Mouse (Mus musculus): ENCODE measurements around the gene Ntf5. TPM values are rescaled to one million over a fixed set of nuclear protein-coding genes. Genes with fewer than 3 reads are reported as not detected.

The Ntf5 gene
- polyA plus RNA-seq, 1 experiment from 2014 or later = 0.10 TPM

DNA sequence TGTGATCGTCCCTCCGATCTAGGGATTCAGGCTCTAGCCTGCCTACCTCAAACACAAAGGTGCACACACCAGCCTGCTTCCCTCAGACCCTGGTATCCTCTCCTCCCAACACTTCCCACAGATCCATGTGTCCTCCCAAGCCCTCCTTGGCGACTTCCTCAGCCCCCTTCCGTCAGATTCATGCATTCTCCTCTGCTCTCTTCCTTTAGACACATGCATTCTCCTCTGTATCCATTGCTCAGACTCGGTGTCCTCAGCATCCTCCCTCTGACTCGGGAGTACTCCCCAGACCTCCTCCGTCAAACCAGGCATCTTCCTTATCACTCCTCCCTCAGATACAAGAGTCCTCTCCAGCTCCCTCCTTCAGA is 20.3 kb downstream of the Ntf5 start:
- H3K9me3 ChIP-seq (ENCODE audit: control insufficient read depth, low read length) = no peaks in the 10 kb centered on the region
- under 1% methylated on average over 7 of the region's 7 CpGs for WGBS
- peaks cover 26% of the 10 kb centered on the region for H3K4me1 ChIP-seq (replicated peaks; ENCODE audit: control insufficient read depth, insufficient read depth, low read length)
- H3K27me3 ChIP-seq (replicated peaks; ENCODE audit: control insufficient read depth, insufficient read depth, low read length) = no peaks in the 10 kb centered on the region
- peak overlapping the region; percentile 91 for H3K4me2 ChIP-seq (ENCODE audit: low read length)
- H3K4me3 ChIP-seq (replicated peaks; ENCODE audit: low read length) = peak overlapping the region; percentile 66
- peak overlapping the region; percentile 78 for H3K9ac ChIP-seq (replicated peaks; ENCODE audit: low read depth, low read length)
- H3K36me3 ChIP-seq (ENCODE audit: control insufficient read depth, insufficient read depth) = peaks cover 4% of the 10 kb centered on the region; the same call in 1 of the 2 replicates
- peak overlapping the region; percentile 80 for H3K27ac ChIP-seq (ENCODE audit: low read length)
- no peak for ATAC-seq

DNA sequence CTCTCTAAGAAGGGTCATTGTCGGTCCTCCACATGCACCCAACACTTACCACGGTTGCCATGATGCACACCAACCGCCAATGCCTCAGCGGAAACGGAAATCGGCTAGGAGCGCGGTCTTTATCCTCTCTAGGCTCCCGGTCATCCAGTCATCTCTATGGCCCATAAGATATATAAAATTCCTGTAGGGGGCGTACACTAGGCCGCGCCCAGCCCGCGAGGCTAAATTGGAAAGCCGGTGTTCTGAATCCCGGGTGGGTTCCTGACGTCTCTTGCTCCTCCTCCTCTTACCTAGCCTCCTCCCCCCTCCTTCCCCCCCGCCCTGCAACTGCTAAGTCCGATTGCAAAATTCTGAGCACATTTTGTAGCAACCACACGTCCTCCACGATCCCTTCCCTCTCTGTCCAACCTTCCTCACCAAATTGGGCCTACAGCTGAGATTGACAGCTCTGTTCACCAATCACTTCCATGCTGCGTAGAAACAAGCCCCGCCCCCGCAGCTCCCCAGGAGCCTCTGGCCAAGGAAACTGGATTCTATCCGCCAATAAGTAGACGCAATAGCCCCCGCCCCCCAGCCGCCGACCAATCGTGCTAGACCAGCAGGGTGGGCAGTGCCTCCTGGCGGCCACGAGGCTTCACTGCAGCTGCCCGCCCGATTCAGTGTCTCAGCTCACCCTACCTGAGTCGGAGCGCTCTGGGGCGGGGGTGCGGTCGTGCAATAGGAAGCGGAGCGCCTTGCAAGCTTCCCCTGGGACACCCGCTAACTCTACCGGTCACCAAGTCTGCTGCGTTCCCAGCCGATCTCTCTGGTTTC is 20.9 kb downstream of the Ntf5 start, which contains the start of gene Gys1:
TSS of gene Gys1 (plus strand) at position 642 of the 813 bp plus-strand sequence.
- Histone ChIP-seq H3K4me2 (ENCODE audit: low read length) (peak within 1 kb of the TSS; percentile 91), H3K27ac (ENCODE audit: low read length) (peak within 1 kb of the TSS; percentile 80), H3K27me3 (replicated peaks; ENCODE audit: control insufficient read depth, insufficient read depth, low read length) (no peaks in the 10 kb centered on the region), H3K4me3 (replicated peaks; ENCODE audit: low read length) (peak within 1 kb of the TSS; percentile 66), H3K4me1 (replicated peaks; ENCODE audit: control insufficient read depth, insufficient read depth, low read length) (peaks cover 26% of the 10 kb centered on the region), H3K9me3 (ENCODE audit: control insufficient read depth, low read length) (no peaks in the 10 kb centered on the region), H3K9ac (replicated peaks; ENCODE audit: low read depth, low read length) (peak within 1 kb of the TSS; percentile 79), H3K36me3 (ENCODE audit: control insufficient read depth, insufficient read depth) (peaks cover 4% of the 10 kb centered on the region; the same call in 1 of the 2 replicates)
- ATAC-seq = peak; percentile 98
- WGBS = under 1% methylated on average over 45 of the region's 45 CpGs

DNA sequence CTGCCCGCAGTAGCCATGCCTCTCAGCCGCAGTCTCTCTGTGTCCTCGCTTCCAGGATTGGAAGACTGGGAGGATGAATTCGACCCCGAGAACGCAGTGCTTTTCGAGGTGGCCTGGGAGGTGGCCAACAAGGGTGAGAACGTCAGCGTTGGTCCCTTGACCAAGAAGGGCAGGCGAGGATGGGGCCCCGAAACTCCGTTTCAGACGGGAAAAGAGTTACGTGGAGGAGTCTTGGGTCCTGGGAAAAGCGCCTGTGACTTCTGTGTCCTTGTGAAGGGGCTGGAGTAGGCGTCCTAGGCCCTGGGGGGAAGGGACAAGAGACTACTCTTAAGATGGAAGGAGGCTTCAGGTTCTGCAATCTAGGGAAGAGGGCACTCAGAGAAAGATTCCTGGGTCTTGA is 21.5 kb downstream of the Ntf5 start:
- Histone ChIP-seq H3K9me3 (ENCODE audit: control insufficient read depth, low read length) (no peaks in the 10 kb centered on the region), H3K4me2 (ENCODE audit: low read length) (peak overlapping the region; percentile 83), H3K36me3 (ENCODE audit: control insufficient read depth, insufficient read depth) (peaks cover 3% of the 10 kb centered on the region; the same call in 1 of the 2 replicates), H3K4me1 (replicated peaks; ENCODE audit: control insufficient read depth, insufficient read depth, low read length) (peaks cover 26% of the 10 kb centered on the region), H3K27ac (ENCODE audit: low read length) (peak overlapping the region; percentile 41; the same call in 1 of the 2 replicates), H3K9ac (replicated peaks; ENCODE audit: low read depth, low read length) (peak overlapping the region; percentile 79), H3K27me3 (replicated peaks; ENCODE audit: control insufficient read depth, insufficient read depth, low read length) (no peaks in the 10 kb centered on the region), H3K4me3 (replicated peaks; ENCODE audit: low read length) (peak overlapping the region; percentile 62)
- ATAC-seq = peak; percentile 21
- under 1% methylated on average over 16 of the region's 16 CpGs for WGBS

DNA sequence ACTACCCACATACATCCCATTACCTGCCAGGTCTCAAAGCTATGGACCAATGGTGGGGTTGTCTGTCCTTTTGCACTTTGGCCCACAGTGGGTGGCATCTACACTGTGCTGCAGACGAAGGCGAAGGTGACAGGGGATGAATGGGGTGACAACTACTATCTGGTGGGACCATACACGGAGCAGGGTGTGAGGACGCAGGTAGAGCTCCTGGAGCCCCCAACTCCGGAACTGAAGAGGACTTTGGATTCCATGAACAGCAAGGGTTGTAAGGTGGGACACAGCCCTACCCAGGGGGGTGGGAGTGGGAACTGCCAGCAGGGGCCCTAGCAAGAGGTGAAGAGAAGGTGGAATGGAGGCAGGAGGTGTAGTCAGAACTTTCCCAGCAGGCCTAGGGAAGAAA is 22.9 kb downstream of the Ntf5 start:
- H3K4me3 ChIP-seq (replicated peaks; ENCODE audit: low read length) = no peak overlapping the region
- no peaks in the 10 kb centered on the region for H3K9me3 ChIP-seq (ENCODE audit: control insufficient read depth, low read length)
- H3K4me1 ChIP-seq (replicated peaks; ENCODE audit: control insufficient read depth, insufficient read depth, low read length) = peaks cover 26% of the 10 kb centered on the region
- 92% methylated on average over 5 of the region's 5 CpGs for WGBS
- H3K36me3 ChIP-seq (ENCODE audit: control insufficient read depth, insufficient read depth) = no peaks in the 10 kb centered on the region
- no peak overlapping the region for H3K9ac ChIP-seq (replicated peaks; ENCODE audit: low read depth, low read length)
- ATAC-seq = no peak
- H3K4me2 ChIP-seq (ENCODE audit: low read length) = no peak overlapping the region
- no peak overlapping the region for H3K27ac ChIP-seq (ENCODE audit: low read length)
- H3K27me3 ChIP-seq (replicated peaks; ENCODE audit: control insufficient read depth, insufficient read depth, low read length) = no peaks in the 10 kb centered on the region

DNA sequence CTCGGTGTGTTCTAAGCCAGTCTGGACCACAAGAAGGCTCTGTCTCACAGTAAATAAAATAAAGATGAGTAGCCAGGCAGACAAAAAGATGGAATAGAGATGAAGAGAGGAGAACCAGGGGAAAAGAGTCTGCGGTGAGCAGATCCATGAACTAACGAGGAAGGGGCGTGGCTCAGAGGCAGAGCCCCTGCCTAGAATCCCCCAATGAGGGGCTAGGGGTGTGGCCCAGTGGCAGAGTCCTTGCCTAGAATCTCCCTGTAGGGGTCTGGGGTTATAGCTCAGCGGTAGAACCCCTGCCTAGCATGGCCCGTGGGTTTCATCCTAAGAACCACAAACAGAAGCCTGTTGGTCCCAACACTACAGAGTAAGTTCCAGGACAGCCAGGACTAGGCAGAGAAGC is 23.6 kb downstream of the Ntf5 start:
- Histone ChIP-seq H3K4me1 (replicated peaks; ENCODE audit: control insufficient read depth, insufficient read depth, low read length) (peaks cover 26% of the 10 kb centered on the region), H3K36me3 (ENCODE audit: control insufficient read depth, insufficient read depth) (no peaks in the 10 kb centered on the region), H3K9me3 (ENCODE audit: control insufficient read depth, low read length) (no peaks in the 10 kb centered on the region), H3K27ac (ENCODE audit: low read length) (no peak overlapping the region), H3K9ac (replicated peaks; ENCODE audit: low read depth, low read length) (no peak overlapping the region), H3K27me3 (replicated peaks; ENCODE audit: control insufficient read depth, insufficient read depth, low read length) (no peaks in the 10 kb centered on the region), H3K4me2 (ENCODE audit: low read length) (no peak overlapping the region), H3K4me3 (replicated peaks; ENCODE audit: low read length) (no peak overlapping the region)
- WGBS = 28% methylated on average over 6 of the region's 6 CpGs
- no peak for ATAC-seq

DNA sequence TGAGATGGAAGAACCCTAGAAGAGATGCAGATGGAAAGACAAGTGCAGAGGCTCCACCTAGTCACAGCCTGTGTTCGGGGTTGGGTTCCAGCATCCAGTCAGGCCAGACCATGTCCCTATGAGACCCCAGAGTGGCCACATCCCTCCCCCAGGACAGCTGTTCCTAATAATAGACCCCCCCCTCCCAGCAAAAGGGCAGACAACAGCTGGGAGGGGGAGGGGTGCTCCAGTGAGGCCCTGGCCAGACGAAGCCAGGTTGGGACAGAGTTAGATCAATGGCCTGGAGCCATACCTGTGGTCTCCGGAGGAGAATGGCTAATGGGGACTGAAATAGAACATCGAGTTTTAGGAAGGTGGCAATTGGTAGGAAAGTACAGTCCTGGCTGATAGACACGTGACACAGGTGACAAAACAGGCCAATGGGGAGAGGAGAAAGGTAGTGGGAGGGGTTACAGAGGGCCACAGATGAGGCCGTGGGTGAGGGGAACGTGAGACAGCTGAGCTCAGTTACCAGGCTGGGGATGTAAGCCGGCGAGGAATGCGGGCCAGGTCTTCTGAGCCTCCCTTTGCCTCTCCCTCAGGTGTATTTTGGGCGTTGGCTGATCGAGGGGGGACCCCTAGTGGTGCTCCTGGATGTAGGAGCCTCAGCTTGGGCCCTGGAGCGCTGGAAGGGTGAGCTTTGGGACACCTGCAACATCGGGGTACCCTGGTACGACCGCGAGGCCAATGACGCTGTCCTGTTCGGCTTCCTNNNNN is 24.2 kb downstream of the Ntf5 start, which contains the start of gene Ruvbl2:
TSS of gene Ruvbl2 (minus strand) at position 576 of the 756 bp plus-strand sequence.
- Histone ChIP-seq H3K4me3 (replicated peaks; ENCODE audit: low read length) (no peak within 1 kb of the TSS), H3K27me3 (replicated peaks; ENCODE audit: control insufficient read depth, insufficient read depth, low read length) (no peaks in the 10 kb centered on the region), H3K4me2 (ENCODE audit: low read length) (no peak within 1 kb of the TSS), H3K9ac (replicated peaks; ENCODE audit: low read depth, low read length) (no peak within 1 kb of the TSS), H3K4me1 (replicated peaks; ENCODE audit: control insufficient read depth, insufficient read depth, low read length) (peaks cover 25% of the 10 kb centered on the region), H3K27ac (ENCODE audit: low read length) (no peak within 1 kb of the TSS), H3K9me3 (ENCODE audit: control insufficient read depth, low read length) (no peaks in the 10 kb centered on the region), H3K36me3 (ENCODE audit: control insufficient read depth, insufficient read depth) (no peaks in the 10 kb centered on the region)
- no peak for ATAC-seq
- 18% methylated on average over 19 of the region's 19 CpGs for WGBS

DNA sequence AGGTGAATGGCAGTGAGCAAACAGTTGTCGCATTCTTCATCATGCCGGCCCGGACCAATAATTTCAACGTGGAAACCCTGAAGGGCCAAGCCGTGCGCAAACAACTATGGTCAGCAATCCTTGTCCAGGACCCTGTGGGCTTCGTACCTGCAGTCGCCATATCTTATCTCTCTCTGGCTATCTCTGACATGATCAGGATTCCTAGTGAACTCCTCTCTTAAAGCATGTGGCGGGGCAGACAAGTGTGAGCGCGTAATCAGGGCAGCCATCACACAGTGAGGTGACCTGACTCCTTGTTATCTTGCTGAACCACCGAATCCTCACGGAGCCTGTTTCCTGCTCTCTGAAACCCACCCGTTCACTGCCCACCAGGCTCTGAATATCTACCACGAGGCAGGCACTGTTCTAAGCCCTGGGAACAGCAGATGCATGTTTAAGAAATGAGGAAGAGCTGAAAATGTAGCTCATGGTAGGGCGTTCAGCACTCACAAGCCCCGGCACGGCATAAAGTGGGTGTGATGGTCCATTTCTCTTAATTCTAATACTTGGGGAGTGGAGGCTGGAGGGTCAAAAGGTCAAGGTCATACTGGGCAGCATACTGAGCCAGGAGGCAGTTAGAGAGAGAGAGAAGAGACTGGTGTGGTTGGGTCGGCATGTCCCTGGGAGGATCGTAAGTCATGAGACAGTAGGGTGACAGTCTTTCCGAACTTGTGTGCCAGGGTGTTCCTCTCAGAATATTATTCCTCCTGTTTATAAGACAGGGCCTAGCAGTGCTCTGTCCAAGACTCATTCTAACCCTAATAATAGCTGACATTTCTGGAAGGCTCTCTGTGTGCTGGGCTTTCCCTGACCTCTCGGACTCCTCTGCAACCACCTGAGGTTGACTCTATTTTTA is 30.3 kb downstream of the Ntf5 start:
- WGBS = 90% methylated on average over 22 of the region's 22 CpGs
- ATAC-seq = no peak
- H3K4me1 ChIP-seq (replicated peaks; ENCODE audit: control insufficient read depth, insufficient read depth, low read length) = no peaks in the 10 kb centered on the region
- H3K27me3 ChIP-seq (replicated peaks; ENCODE audit: control insufficient read depth, insufficient read depth, low read length) = no peaks in the 10 kb centered on the region
- H3K9ac ChIP-seq (replicated peaks; ENCODE audit: low read depth, low read length) = no peak overlapping the region
- H3K4me3 ChIP-seq (replicated peaks; ENCODE audit: low read length) = no peak overlapping the region
- H3K36me3 ChIP-seq (ENCODE audit: control insufficient read depth, insufficient read depth) = 0 out of 2 replicates have a peak, but pooled peaks cover 3% of the 10 kb centered on the region
- no peak overlapping the region for H3K4me2 ChIP-seq (ENCODE audit: low read length)
- no peak overlapping the region for H3K27ac ChIP-seq (ENCODE audit: low read length)
- H3K9me3 ChIP-seq (ENCODE audit: control insufficient read depth, low read length) = no peaks in the 10 kb centered on the region

DNA sequence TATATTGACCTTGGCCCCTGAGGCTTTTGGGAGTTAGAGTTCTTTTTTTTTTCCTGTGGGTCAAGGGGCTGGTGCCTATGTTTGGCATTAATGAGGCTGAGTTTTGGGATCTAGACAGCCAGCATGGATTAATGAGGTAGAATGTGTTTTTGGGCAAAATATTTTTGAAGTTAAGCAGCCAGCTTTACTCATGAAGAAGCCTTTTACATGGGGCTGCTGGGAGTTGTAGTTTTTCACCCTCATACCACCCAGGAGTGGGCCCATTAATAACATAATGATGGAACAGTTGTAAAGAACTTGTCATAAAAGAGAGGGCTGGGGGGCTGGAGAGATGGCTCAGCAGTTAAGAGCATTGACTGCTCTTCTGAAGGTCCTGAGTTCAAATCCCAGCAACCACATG is 33.1 kb downstream of the Ntf5 start:
- H3K9me3 ChIP-seq (ENCODE audit: control insufficient read depth, low read length) = no peaks in the 10 kb centered on the region

More for the DNA sequence above, 33.1 kb downstream of the Ntf5 start:
- Histone ChIP-seq H3K27ac (ENCODE audit: low read length) (no peak overlapping the region), H3K27me3 (replicated peaks; ENCODE audit: control insufficient read depth, insufficient read depth, low read length) (no peaks in the 10 kb centered on the region), H3K4me1 (replicated peaks; ENCODE audit: control insufficient read depth, insufficient read depth, low read length) (no peaks in the 10 kb centered on the region), H3K4me2 (ENCODE audit: low read length) (no peak overlapping the region), H3K36me3 (ENCODE audit: control insufficient read depth, insufficient read depth) (0 out of 2 replicates have a peak, but pooled peaks cover 3% of the 10 kb centered on the region), H3K4me3 (replicated peaks; ENCODE audit: low read length) (no peak overlapping the region), H3K9ac (replicated peaks; ENCODE audit: low read depth, low read length) (no peak overlapping the region)
- no peak for ATAC-seq
